Mouse (Mus musculus): Measurements from ENCODE around the gene Fam19a1. TPM values are rescaled to one million over a fixed set of nuclear protein-coding genes. Genes with fewer than 3 reads are reported as not detected.

Gene Fam19a1
- polyA plus RNA-seq, 1 experiment from 2014 or later, result 10.6 TPM

GRCm38 (mm10) chr6:96432397-96432796 is 319.4 kb downstream of the Fam19a1 start:
- DNase-seq (ENCODE audit: low spot score), result no peak

GRCm38 (mm10) chr6:96433896-96434295 is 320.9 kb downstream of the Fam19a1 start:
- Histone ChIP-seq H3K4me2 (ENCODE audit: low read length) (no peak overlapping the region), H3K27ac (ENCODE audit: low read depth) (no peak overlapping the region), H3K4me3 (ENCODE audit: low read depth, low read length) (no peak overlapping the region), H3K9ac (ENCODE audit: low read length) (no peak overlapping the region), H3K4me1 (replicated peaks; ENCODE audit: control insufficient read depth, insufficient read depth, low read length) (no peaks in the 10 kb centered on the region), H3K27me3 (replicated peaks; ENCODE audit: control insufficient read depth, insufficient read depth, low read length) (no peaks in the 10 kb centered on the region), H3K9me3 (ENCODE audit: control insufficient read depth, low read length) (no peaks in the 10 kb centered on the region), H3K36me3 (ENCODE audit: control insufficient read depth, insufficient read depth, low read length) (no peaks in the 10 kb centered on the region)
- DNase-seq (ENCODE audit: low spot score) (no peak), ATAC-seq (replicated peaks; ENCODE audit: low FRiP score, low TSS enrichment, low read depth) (no peak)
- 100% methylated on average over 1 of the region's 1 CpGs for WGBS

More at GRCm38 (mm10) chr6:96432397-96432796, 319.4 kb downstream of the Fam19a1 start:
- Histone ChIP-seq H3K27ac (ENCODE audit: low read depth) (no peak overlapping the region), H3K36me3 (ENCODE audit: control insufficient read depth, insufficient read depth, low read length) (no peaks in the 10 kb centered on the region), H3K9me3 (ENCODE audit: control insufficient read depth, low read length) (no peaks in the 10 kb centered on the region), H3K27me3 (replicated peaks; ENCODE audit: control insufficient read depth, insufficient read depth, low read length) (no peaks in the 10 kb centered on the region), H3K4me3 (ENCODE audit: low read depth, low read length) (no peak overlapping the region), H3K4me1 (replicated peaks; ENCODE audit: control insufficient read depth, insufficient read depth, low read length) (no peaks in the 10 kb centered on the region), H3K9ac (ENCODE audit: low read length) (no peak overlapping the region), H3K4me2 (ENCODE audit: low read length) (no peak overlapping the region)
- no peak for ATAC-seq (replicated peaks; ENCODE audit: low FRiP score, low TSS enrichment, low read depth)
- WGBS, result 65% methylated on average over 3 of the region's 3 CpGs

- H3K4me3 ChIP-seq (ENCODE audit: low read depth, low read length), result no peak overlapping the region
- ATAC-seq (replicated peaks; ENCODE audit: low FRiP score, low TSS enrichment, low read depth) (no peak), DNase-seq (ENCODE audit: low spot score) (no peak)
- no peak overlapping the region for H3K27ac ChIP-seq (ENCODE audit: low read depth)
- no peak overlapping the region for H3K4me2 ChIP-seq (ENCODE audit: low read length)
- no peaks in the 10 kb centered on the region for H3K4me1 ChIP-seq (replicated peaks; ENCODE audit: control insufficient read depth, insufficient read depth, low read length)
- H3K9ac ChIP-seq (ENCODE audit: low read length), result no peak overlapping the region
- H3K9me3 ChIP-seq (ENCODE audit: control insufficient read depth, low read length), result no peaks in the 10 kb centered on the region
- WGBS, result 30% methylated on average over 2 of the region's 2 CpGs
- no peaks in the 10 kb centered on the region for H3K36me3 ChIP-seq (ENCODE audit: control insufficient read depth, insufficient read depth, low read length)
- no peaks in the 10 kb centered on the region for H3K27me3 ChIP-seq (replicated peaks; ENCODE audit: control insufficient read depth, insufficient read depth, low read length)
These were observed 322.6 kb downstream of the Fam19a1 start for GRCm38 (mm10) chr6:96435545-96435944.

GRCm38 (mm10) chr6:96437814-96438213 is 324.9 kb downstream of the Fam19a1 start:
- Histone ChIP-seq H3K27ac (ENCODE audit: low read depth) (no peak overlapping the region), H3K36me3 (ENCODE audit: control insufficient read depth, insufficient read depth, low read length) (no peaks in the 10 kb centered on the region), H3K4me2 (ENCODE audit: low read length) (no peak overlapping the region), H3K9ac (ENCODE audit: low read length) (no peak overlapping the region), H3K4me1 (replicated peaks; ENCODE audit: control insufficient read depth, insufficient read depth, low read length) (no peaks in the 10 kb centered on the region), H3K4me3 (ENCODE audit: low read depth, low read length) (no peak overlapping the region), H3K9me3 (ENCODE audit: control insufficient read depth, low read length) (no peaks in the 10 kb centered on the region), H3K27me3 (replicated peaks; ENCODE audit: control insufficient read depth, insufficient read depth, low read length) (no peaks in the 10 kb centered on the region)
- DNase-seq (ENCODE audit: low spot score) (no peak), ATAC-seq (replicated peaks; ENCODE audit: low FRiP score, low TSS enrichment, low read depth) (no peak)
- WGBS, result 58% methylated on average over 3 of the region's 3 CpGs

- DNase-seq (ENCODE audit: low spot score) (no peak), ATAC-seq (replicated peaks; ENCODE audit: low FRiP score, low TSS enrichment, low read depth) (no peak)
- H3K4me3 ChIP-seq (ENCODE audit: low read depth, low read length), result no peak overlapping the region
- 63% methylated on average over 2 of the region's 2 CpGs for WGBS
- no peaks in the 10 kb centered on the region for H3K9me3 ChIP-seq (ENCODE audit: control insufficient read depth, low read length)
- H3K36me3 ChIP-seq (ENCODE audit: control insufficient read depth, insufficient read depth, low read length), result no peaks in the 10 kb centered on the region
- no peak overlapping the region for H3K27ac ChIP-seq (ENCODE audit: low read depth)
- no peaks in the 10 kb centered on the region for H3K27me3 ChIP-seq (replicated peaks; ENCODE audit: control insufficient read depth, insufficient read depth, low read length)
- H3K4me1 ChIP-seq (replicated peaks; ENCODE audit: control insufficient read depth, insufficient read depth, low read length), result no peaks in the 10 kb centered on the region
- no peak overlapping the region for H3K4me2 ChIP-seq (ENCODE audit: low read length)
- H3K9ac ChIP-seq (ENCODE audit: low read length), result no peak overlapping the region
These were observed 326.5 kb downstream of the Fam19a1 start for GRCm38 (mm10) chr6:96439419-96439818.

- 91% methylated on average over 3 of the region's 3 CpGs for WGBS
- DNase-seq (ENCODE audit: low spot score), result no peak
These were observed 329.0 kb downstream of the Fam19a1 start for GRCm38 (mm10) chr6:96441971-96442370.

GRCm38 (mm10) chr6:96447466-96447865 is 334.5 kb downstream of the Fam19a1 start:
- Histone ChIP-seq H3K27me3 (replicated peaks; ENCODE audit: control insufficient read depth, insufficient read depth, low read length) (no peaks in the 10 kb centered on the region), H3K4me2 (ENCODE audit: low read length) (no peak overlapping the region), H3K4me1 (replicated peaks; ENCODE audit: control insufficient read depth, insufficient read depth, low read length) (no peaks in the 10 kb centered on the region), H3K9ac (ENCODE audit: low read length) (no peak overlapping the region), H3K4me3 (ENCODE audit: low read depth, low read length) (no peak overlapping the region), H3K27ac (ENCODE audit: low read depth) (no peak overlapping the region), H3K36me3 (ENCODE audit: control insufficient read depth, insufficient read depth, low read length) (no peaks in the 10 kb centered on the region), H3K9me3 (ENCODE audit: control insufficient read depth, low read length) (no peaks in the 10 kb centered on the region)
- ATAC-seq (replicated peaks; ENCODE audit: low FRiP score, low TSS enrichment, low read depth) (no peak), DNase-seq (ENCODE audit: low spot score) (no peak)
- 85% methylated on average over 4 of the region's 4 CpGs for WGBS

More at GRCm38 (mm10) chr6:96441971-96442370, 329.0 kb downstream of the Fam19a1 start:
- no peaks in the 10 kb centered on the region for H3K4me1 ChIP-seq (replicated peaks; ENCODE audit: control insufficient read depth, insufficient read depth, low read length)
- no peak overlapping the region for H3K4me2 ChIP-seq (ENCODE audit: low read length)
- H3K4me3 ChIP-seq (ENCODE audit: low read depth, low read length), result no peak overlapping the region
- no peak overlapping the region for H3K9ac ChIP-seq (ENCODE audit: low read length)
- no peaks in the 10 kb centered on the region for H3K9me3 ChIP-seq (ENCODE audit: control insufficient read depth, low read length)
- H3K27me3 ChIP-seq (replicated peaks; ENCODE audit: control insufficient read depth, insufficient read depth, low read length), result no peaks in the 10 kb centered on the region
- H3K27ac ChIP-seq (ENCODE audit: low read depth), result no peak overlapping the region
- ATAC-seq (replicated peaks; ENCODE audit: low FRiP score, low TSS enrichment, low read depth), result no peak
- no peaks in the 10 kb centered on the region for H3K36me3 ChIP-seq (ENCODE audit: control insufficient read depth, insufficient read depth, low read length)

- no peaks in the 10 kb centered on the region for H3K36me3 ChIP-seq (ENCODE audit: control insufficient read depth, insufficient read depth, low read length)
- H3K4me1 ChIP-seq (replicated peaks; ENCODE audit: control insufficient read depth, insufficient read depth, low read length), result 0 out of 2 replicates have a peak, but pooled peaks cover 3% of the 10 kb centered on the region
- WGBS, result 78% methylated on average over 1 of the region's 1 CpGs
- H3K4me2 ChIP-seq (ENCODE audit: low read length), result no peak overlapping the region
- no peak overlapping the region for H3K4me3 ChIP-seq (ENCODE audit: low read depth, low read length)
- no peak for ATAC-seq (replicated peaks; ENCODE audit: low FRiP score, low TSS enrichment, low read depth)
- H3K9me3 ChIP-seq (ENCODE audit: control insufficient read depth, low read length), result no peaks in the 10 kb centered on the region
- DNase-seq (ENCODE audit: low spot score), result no peak
- H3K27ac ChIP-seq (ENCODE audit: low read depth), result no peak overlapping the region
- H3K27me3 ChIP-seq (replicated peaks; ENCODE audit: control insufficient read depth, insufficient read depth, low read length), result no peaks in the 10 kb centered on the region
- H3K9ac ChIP-seq (ENCODE audit: low read length), result no peak overlapping the region
These were observed 343.3 kb downstream of the Fam19a1 start for GRCm38 (mm10) chr6:96456266-96456665.

- Histone ChIP-seq H3K4me1 (replicated peaks; ENCODE audit: control insufficient read depth, insufficient read depth, low read length) (0 out of 2 replicates have a peak, but pooled peaks cover 3% of the 10 kb centered on the region), H3K4me2 (ENCODE audit: low read length) (no peak overlapping the region), H3K4me3 (ENCODE audit: low read depth, low read length) (no peak overlapping the region), H3K27me3 (replicated peaks; ENCODE audit: control insufficient read depth, insufficient read depth, low read length) (no peaks in the 10 kb centered on the region), H3K9me3 (ENCODE audit: control insufficient read depth, low read length) (no peaks in the 10 kb centered on the region), H3K36me3 (ENCODE audit: control insufficient read depth, insufficient read depth, low read length) (no peaks in the 10 kb centered on the region), H3K27ac (ENCODE audit: low read depth) (no peak overlapping the region), H3K9ac (ENCODE audit: low read length) (no peak overlapping the region)
- no peak for DNase-seq (ENCODE audit: low spot score)
- peak; percentile 87 for ATAC-seq (replicated peaks; ENCODE audit: low FRiP score, low TSS enrichment, low read depth)
- 49% methylated on average over 6 of the region's 6 CpGs for WGBS
These were observed 344.8 kb downstream of the Fam19a1 start for GRCm38 (mm10) chr6:96457590-96458259.
